16 mouse cellular contexts compared by ENCODE assay signal in genomic region chr4:133705062-133705461, GRCm38 (mm10). TPM values are rescaled to one million over a fixed set of nuclear protein-coding genes. Genes with fewer than 3 reads are reported as not detected.
DNase-seq lines count a peak whose midpoint lies in the region; ATAC-seq and TF ChIP-seq lines count a peak whose summit lies in the region.
"Had no signal": no experiment of that assay in that cellular context is flagged by ENCODE, and none has a peak within 500 bp of the region (broad histone marks: within the 10 kb centered on the region; RNA-seq: fewer than 3 reads in every experiment).

No protein-coding gene starts in this region.

- 78% methylated on average over 4 of the region's 4 CpGs for WGBS in kidney, embryonic 15.5 days
- 47% methylated on average over 4 of the region's 4 CpGs for WGBS in liver, postnatal 0 days (ENCODE audit: insufficient replicate concordance)
- 93% methylated on average over 4 of the region's 4 CpGs for WGBS in midbrain, embryonic 10.5 days

- TF ChIP-seq RAD21 in MEL (IDR thresholded peaks at IDR 0.05; ENCODE audit: low read depth, low read length), result no peak

- H3K4me2 ChIP-seq in kidney, embryonic 15.5 days, result no peak overlapping the region
- H3K4me2 ChIP-seq in liver, postnatal 0 days (ENCODE audit: low read depth, low read length), result no peak overlapping the region

- no peak overlapping the region for H3K4me3 ChIP-seq in kidney, embryonic 15.5 days (replicated peaks)
- no peak overlapping the region for H3K4me3 ChIP-seq in MEL (ENCODE audit: control insufficient read depth in 1 of 2, insufficient read depth in 1 of 2, low read depth in 2 of 2, low read length in 2 of 2)
- no peak overlapping the region for H3K4me3 ChIP-seq in liver, postnatal 0 days (ENCODE audit: low read depth, low read length)
- no peak overlapping the region for H3K4me3 ChIP-seq in midbrain, embryonic 10.5 days

- H3K9ac ChIP-seq in kidney, embryonic 15.5 days, result no peak overlapping the region
- no peak overlapping the region for H3K9ac ChIP-seq in MEL (ENCODE audit: control insufficient read depth, low read depth, low read length, poor library complexity, severe bottlenecking)
- no peak overlapping the region for H3K9ac ChIP-seq in liver, postnatal 0 days (replicated peaks)

- TF ChIP-seq POLR2A in MEL (IDR thresholded peaks at IDR 0.05; ENCODE audit: control insufficient read depth in 1 of 2, insufficient read depth in 1 of 2, low read depth in 1 of 2, low read length in 2 of 2, poor library complexity in 1 of 2), result no peak; a peak in 1 of 4 replicates

- ATAC-seq in kidney, embryonic 15.5 days (replicated peaks; ENCODE audit: low FRiP score), result no peak
- ATAC-seq in liver, postnatal 0 days, result no peak
- ATAC-seq in frontal cortex, adult (ENCODE audit: low TSS enrichment), result no peak
- ATAC-seq: midbrain, embryonic 16.5 days; Patski had no signal

- H3K9me3 ChIP-seq in kidney, embryonic 15.5 days (replicated peaks), result no peaks in the 10 kb centered on the region
- no peaks in the 10 kb centered on the region for H3K9me3 ChIP-seq in MEL (replicated peaks; ENCODE audit: insufficient read depth, low read length)
- H3K9me3 ChIP-seq in liver, postnatal 0 days (ENCODE audit: low read length), result no peaks in the 10 kb centered on the region
- H3K9me3 ChIP-seq in midbrain, embryonic 10.5 days (replicated peaks), result no peaks in the 10 kb centered on the region

- peak overlapping the region; percentile 89; the same call in 1 of the 2 replicates for H3K27ac ChIP-seq in kidney, embryonic 15.5 days
- peak overlapping the region; percentile 31 for H3K27ac ChIP-seq in MEL (ENCODE audit: control insufficient read depth, low read depth, low read length)
- 0 out of 2 replicates have a peak overlapping the region, but pooled peaks have one; percentile 2 for H3K27ac ChIP-seq in liver, postnatal 0 days (ENCODE audit: low read depth)
- no peak overlapping the region for H3K27ac ChIP-seq in midbrain, embryonic 10.5 days (replicated peaks)

- no peaks in the 10 kb centered on the region for H3K27me3 ChIP-seq in kidney, embryonic 15.5 days
- H3K27me3 ChIP-seq in MEL (ENCODE audit: control insufficient read depth in 1 of 2, insufficient read depth in 2 of 2, low read length in 2 of 2), result no peaks in the 10 kb centered on the region
- H3K27me3 ChIP-seq in liver, postnatal 0 days (ENCODE audit: insufficient read depth, low read length), result no peaks in the 10 kb centered on the region
- no peaks in the 10 kb centered on the region for H3K27me3 ChIP-seq in midbrain, embryonic 10.5 days (ENCODE audit: low read depth, poor library complexity, severe bottlenecking)
- H3K27me3 ChIP-seq: CH12.LX, Patski had no signal

- peaks cover 57% of the 10 kb centered on the region for H3K4me1 ChIP-seq in kidney, embryonic 15.5 days
- peaks cover 27 to 28% of the 10 kb centered on the region in 2 experiments for H3K4me1 ChIP-seq in MEL (ENCODE audit: control insufficient read depth in 1 of 2, insufficient read depth in 2 of 2, low read length in 2 of 2)
- peaks cover 41% of the 10 kb centered on the region for H3K4me1 ChIP-seq in liver, postnatal 0 days (ENCODE audit: insufficient read depth)
- H3K4me1 ChIP-seq in midbrain, embryonic 10.5 days, result peaks cover 21% of the 10 kb centered on the region

- TF ChIP-seq EP300 in MEL (IDR thresholded peaks at IDR 0.05; ENCODE audit: low read depth in 1 of 2, low read length in 2 of 2), result peak; percentile 60 to 62
- TF ChIP-seq EP300 in liver, postnatal 0 days (IDR thresholded peaks at IDR 0.05; ENCODE audit: low read depth), result no peak

- H3K36me3 ChIP-seq in kidney, embryonic 15.5 days, result peaks cover 85% of the 10 kb centered on the region
- H3K36me3 ChIP-seq in MEL (ENCODE audit: control insufficient read depth in 1 of 2, insufficient read depth in 2 of 2, low read length in 2 of 2), result peaks cover 44 to 49% of the 10 kb centered on the region in 2 experiments
- H3K36me3 ChIP-seq in liver, postnatal 0 days (replicated peaks; ENCODE audit: insufficient read depth, low read length), result peaks cover 53% of the 10 kb centered on the region
- peaks cover 91% of the 10 kb centered on the region for H3K36me3 ChIP-seq in midbrain, embryonic 10.5 days

- no peak for TF ChIP-seq CTCF in MEL (IDR thresholded peaks at IDR 0.05 in 2 of 3, conservative IDR thresholded peaks at IDR 0.05 in 1 of 3; ENCODE audit: control insufficient read depth in 1 of 3, insufficient read depth in 1 of 3, low read depth in 2 of 3, low read length in 3 of 3, poor library complexity in 1 of 3, severe bottlenecking in 1 of 3)
- no peak for TF ChIP-seq CTCF in liver, postnatal 0 days (IDR thresholded peaks at IDR 0.05; ENCODE audit: low read depth)

- peaks cover 10% of the 10 kb centered on the region; the same call in 1 of the 2 replicates for H3K79me2 ChIP-seq in MEL (ENCODE audit: control insufficient read depth, insufficient read depth, low read length, poor library complexity)

- no peak for DNase-seq in kidney, adult 18-20 months
- DNase-seq in 416B (ENCODE audit: low read depth), result peak; percentile 37
- DNase-seq in MEL (ENCODE audit: low read depth, low spot score), result peak; percentile 82
- no peak for DNase-seq in liver, postnatal 0 days
- DNase-seq in midbrain, embryonic 10.5 days (ENCODE audit: low spot score), result no peak
- DNase-seq: cerebellum, adult 2 months; heart, adult 11 months; heart, postnatal 4 days; kidney, postnatal 14 days; layer of hippocampus, adult 9-11 months; thymus, adult 18-20 months had no signal

TF ChIP-seq in MEL, 35 proteins besides CTCF, POLR2A, EP300 and RAD21:
- no peak for TF ChIP-seq MXI1 (IDR thresholded peaks at IDR 0.05; ENCODE audit: low read depth, low read length)
- TF ChIP-seq USF1 (IDR thresholded peaks at IDR 0.05; ENCODE audit: low read depth, low read length), result no peak
- peak; percentile 24; the same call in 1 of the 2 replicates for TF ChIP-seq TCF12 (IDR thresholded peaks at IDR 0.05; ENCODE audit: low read depth, low read length)
- peak; percentile 52 for TF ChIP-seq GATA1 (IDR thresholded peaks at IDR 0.05; ENCODE audit: low read depth, low read length)
- TF ChIP-seq MAX (IDR thresholded peaks at IDR 0.05; ENCODE audit: low read length), result no peak
- no peak for TF ChIP-seq USF2 (IDR thresholded peaks at IDR 0.05; ENCODE audit: borderline replicate concordance in 1 of 2, insufficient read depth in 1 of 2, low read depth in 1 of 2, low read length in 2 of 2)
- TF ChIP-seq TBP (IDR thresholded peaks at IDR 0.05; ENCODE audit: low read depth, low read length), result no peak
- 0 out of 2 replicates have a peak, but pooled peaks have one; percentile 22 for TF ChIP-seq MYC (IDR thresholded peaks at IDR 0.05; ENCODE audit: low read depth, low read length)
- TF ChIP-seq NRF1 (IDR thresholded peaks at IDR 0.05; ENCODE audit: insufficient read depth, low read depth, low read length, poor library complexity, severe bottlenecking), result no peak
- no peak for TF ChIP-seq MEF2A (IDR thresholded peaks at IDR 0.05; ENCODE audit: extremely low read depth, insufficient replicate concordance, low read depth, low read length, poor library complexity, severe bottlenecking)
- no peak for TF ChIP-seq UBTF (IDR thresholded peaks at IDR 0.05; ENCODE audit: borderline replicate concordance, insufficient read depth, low read depth, low read length)
- TF ChIP-seq ETS1 (IDR thresholded peaks at IDR 0.05; ENCODE audit: low read depth, low read length), result peak; percentile 79
- peak; percentile 69; the same call in 1 of the 2 replicates for TF ChIP-seq MAZ (IDR thresholded peaks at IDR 0.05; ENCODE audit: low read depth, low read length)
- TF ChIP-seq SIN3A (IDR thresholded peaks at IDR 0.05; ENCODE audit: low read length), result peak; percentile 39; the same call in 1 of the 2 replicates
- TF ChIP-seq RCOR1 (IDR thresholded peaks at IDR 0.05; ENCODE audit: low read depth, low read length), result 0 out of 2 replicates have a peak, but pooled peaks have one; percentile 47
- no peak for TF ChIP-seq ZC3H11A (IDR thresholded peaks at IDR 0.05; ENCODE audit: low read depth, low read length)
- no peak for TF ChIP-seq POLR2AphosphoS2 (IDR thresholded peaks at IDR 0.05; ENCODE audit: low read length)
TF ChIP-seq in MEL: peak in this region for 7.

RNA-seq across cellular contexts. Expression of gene Pigv, which starts 32.6 kb away (rescaled TPM):
- polyA plus RNA-seq in kidney, embryonic 15.5 days (2015; fragmentation: Nextera tagmentation; extraction: Ambion mirVana), result 19.9 and 20.2 TPM in 2 replicates
- total RNA-seq in MEL (2012; rRNA removed), result 7.9 and 8.5 TPM in 2 replicates
- polyA plus RNA-seq in MEL (2012; ENCODE audit: insufficient read depth in 1 of 2, insufficient read length in 2 of 2, low read depth in 1 of 2, low replicate concordance in 2 of 2, missing spikeins in 1 of 2), result 10 to 100 TPM in 1 of 2 experiments, not detected in 1; 12.0 TPM
- polyA plus RNA-seq in liver, postnatal 0 days (2015; fragmentation: Nextera tagmentation; extraction: Ambion mirVana), result 5.2 and 5.9 TPM in 2 replicates
- 18.7 and 19.5 TPM in 2 replicates for polyA plus RNA-seq in midbrain, embryonic 10.5 days (2016; fragmentation: Nextera tagmentation; extraction: Ambion mirVana)

RNA-seq across cellular contexts. Expression of gene Arid1a, which starts 51.5 kb away (rescaled TPM):
- polyA plus RNA-seq in kidney, embryonic 15.5 days (2015; fragmentation: Nextera tagmentation; extraction: Ambion mirVana), result 33.5 and 36.1 TPM in 2 replicates
- total RNA-seq in MEL (2012; rRNA removed), result 18.1 and 22.7 TPM in 2 replicates
- 10 to 100 TPM; 70.6 to 83.3 TPM for polyA plus RNA-seq in MEL (2012; ENCODE audit: insufficient read depth in 1 of 2, insufficient read length in 2 of 2, low read depth in 1 of 2, low replicate concordance in 2 of 2, missing spikeins in 1 of 2)
- polyA plus RNA-seq in liver, postnatal 0 days (2015; fragmentation: Nextera tagmentation; extraction: Ambion mirVana), result 6.1 and 6.2 TPM in 2 replicates
- 32.7 and 34.5 TPM in 2 replicates for polyA plus RNA-seq in midbrain, embryonic 10.5 days (2016; fragmentation: Nextera tagmentation; extraction: Ambion mirVana)

RNA-seq across cellular contexts. Expression of gene Zdhhc18, which starts 55.1 kb away (rescaled TPM):
- polyA plus RNA-seq in kidney, embryonic 15.5 days (2015; fragmentation: Nextera tagmentation; extraction: Ambion mirVana), result 2.5 and 3.8 TPM in 2 replicates
- 6.7 and 6.9 TPM in 2 replicates for total RNA-seq in MEL (2012; rRNA removed)
- 10 to 100 TPM in 1 of 2 experiments, not detected in 1; 15.6 TPM for polyA plus RNA-seq in MEL (2012; ENCODE audit: insufficient read depth in 1 of 2, insufficient read length in 2 of 2, low read depth in 1 of 2, low replicate concordance in 2 of 2, missing spikeins in 1 of 2)
- polyA plus RNA-seq in liver, postnatal 0 days (2015; fragmentation: Nextera tagmentation; extraction: Ambion mirVana), result 2.1 and 2.6 TPM in 2 replicates
- 3.0 and 3.1 TPM in 2 replicates for polyA plus RNA-seq in midbrain, embryonic 10.5 days (2016; fragmentation: Nextera tagmentation; extraction: Ambion mirVana)

Comparison
In these comparisons a context has a peak if more than half of its experiments do, and no peak if none do; other contexts are left out.
1. DNase-seq: peak in 416B (single experiment) and MEL (single experiment); none in kidney, adult 18-20 months (single experiment), liver, postnatal 0 days (single experiment) and midbrain, embryonic 10.5 days (single experiment).